Mouse (Mus musculus): ENCODE data around the gene Ppp6r3. TPM values are rescaled to one million over a fixed set of nuclear protein-coding genes. Genes with fewer than 3 reads are reported as not detected.

Ppp6r3 gene
- polyA plus RNA-seq (2015; fragmentation: Nextera tagmentation; extraction: Ambion mirVana) = 65.0 and 66.2 TPM in 2 replicates

DNA sequence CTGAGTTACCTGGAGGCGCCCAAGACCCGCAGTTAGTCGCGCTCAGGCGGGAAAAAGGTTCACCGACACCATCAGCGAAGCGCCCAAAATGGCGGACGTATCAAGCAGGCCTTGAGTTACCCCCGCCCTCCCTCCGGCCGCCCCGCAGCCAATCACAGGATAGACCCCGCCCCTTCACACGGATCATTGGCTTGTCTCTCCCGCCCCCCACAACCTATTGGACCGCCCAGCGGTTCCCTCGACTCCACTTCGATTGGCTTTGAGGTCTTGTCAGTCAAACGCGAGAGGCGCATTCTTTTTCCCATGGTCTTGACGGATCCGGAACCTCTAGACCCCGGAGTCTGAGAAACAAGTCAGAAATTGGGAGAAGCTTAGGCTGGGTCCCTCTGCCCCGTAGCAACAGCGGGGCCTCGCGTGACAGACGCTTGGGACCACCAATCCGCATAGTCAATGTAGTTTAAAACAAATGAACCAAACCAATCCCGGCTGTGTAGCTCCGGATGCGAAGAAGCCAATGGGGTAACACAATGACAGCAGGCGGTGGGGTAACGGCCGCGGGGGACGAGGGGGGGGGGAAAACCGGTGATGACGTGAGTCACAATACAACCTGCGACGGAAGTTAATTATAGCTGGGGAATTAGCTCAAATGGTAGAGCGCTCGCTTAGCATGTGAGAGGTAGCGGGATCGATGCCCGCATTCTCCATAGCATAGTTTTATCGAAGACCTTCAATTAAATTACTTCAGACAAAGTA lies at the start of gene Ppp6r3:
Gene Ppp6r3, minus strand, starts transcription at position 118 of the 753 bp plus-strand sequence.
- Histone ChIP-seq H3K27ac (ENCODE audit: low read length) (peak within 1 kb of the TSS; percentile 97), H3K36me3 (ENCODE audit: control insufficient read depth, insufficient read depth, low read length) (no peaks in the 10 kb centered on the region), H3K4me2 (ENCODE audit: low read depth, low read length) (peak within 1 kb of the TSS; percentile 72), H3K27me3 (ENCODE audit: control insufficient read depth, insufficient read depth, low read depth, low read length) (no peaks in the 10 kb centered on the region), H3K4me3 (ENCODE audit: low read length) (peak within 1 kb of the TSS; percentile 70), H3K9me3 (ENCODE audit: control insufficient read depth, low read length) (no peaks in the 10 kb centered on the region), H3K4me1 (replicated peaks; ENCODE audit: control insufficient read depth, insufficient read depth, low read length) (peaks cover 17% of the 10 kb centered on the region), H3K9ac (ENCODE audit: low read length) (peak within 1 kb of the TSS; percentile 83)
- WGBS = under 1% methylated on average over 51 of the region's 51 CpGs
- ATAC-seq (ENCODE audit: low read depth) = peak; percentile 97

DNA sequence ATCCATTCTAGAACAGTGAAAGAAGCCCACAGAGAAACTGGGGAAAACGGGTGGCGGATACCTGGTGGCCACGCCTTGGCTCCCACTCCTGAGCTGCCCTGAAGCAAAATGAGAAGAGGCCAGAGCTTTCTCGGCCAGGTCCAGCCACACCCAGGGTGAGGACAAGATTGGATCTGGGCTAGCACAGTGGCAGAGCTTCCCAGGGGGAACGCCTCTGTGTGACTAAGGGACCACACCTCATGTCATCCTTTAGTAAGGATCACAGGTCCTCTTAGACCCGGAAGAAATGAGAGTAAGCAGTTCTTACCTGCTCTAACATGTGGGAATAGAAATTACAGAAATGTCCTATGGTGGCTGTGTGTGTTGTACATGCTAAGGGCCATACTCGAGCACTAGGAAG lies 49.6 kb upstream of the Ppp6r3 start:
- no peak overlapping the region for H3K27ac ChIP-seq (ENCODE audit: low read length)
- H3K4me3 ChIP-seq (ENCODE audit: low read length) = no peak overlapping the region
- no peak overlapping the region for H3K9ac ChIP-seq (ENCODE audit: low read length)
- no peak overlapping the region for H3K4me2 ChIP-seq (ENCODE audit: low read depth, low read length)
- peaks cover 58% of the 10 kb centered on the region for H3K36me3 ChIP-seq (ENCODE audit: control insufficient read depth, insufficient read depth, low read length)
- H3K9me3 ChIP-seq (ENCODE audit: control insufficient read depth, low read length) = no peaks in the 10 kb centered on the region
- no peaks in the 10 kb centered on the region for H3K27me3 ChIP-seq (ENCODE audit: control insufficient read depth, insufficient read depth, low read depth, low read length)
- ATAC-seq (ENCODE audit: low read depth) = no peak
- 85% methylated on average over 7 of the region's 7 CpGs for WGBS
- no peaks in the 10 kb centered on the region for H3K4me1 ChIP-seq (replicated peaks; ENCODE audit: control insufficient read depth, insufficient read depth, low read length)

- Histone ChIP-seq H3K9ac (ENCODE audit: low read length) (no peak overlapping the region), H3K4me1 (replicated peaks; ENCODE audit: control insufficient read depth, insufficient read depth, low read length) (no peaks in the 10 kb centered on the region), H3K4me3 (ENCODE audit: low read length) (no peak overlapping the region), H3K4me2 (ENCODE audit: low read depth, low read length) (no peak overlapping the region), H3K36me3 (ENCODE audit: control insufficient read depth, insufficient read depth, low read length) (peaks cover 59% of the 10 kb centered on the region), H3K27ac (ENCODE audit: low read length) (no peak overlapping the region), H3K9me3 (ENCODE audit: control insufficient read depth, low read length) (peaks cover 6% of the 10 kb centered on the region), H3K27me3 (ENCODE audit: control insufficient read depth, insufficient read depth, low read depth, low read length) (no peaks in the 10 kb centered on the region)
- peak; percentile 67; the same call in 1 of the 2 replicates for ATAC-seq (ENCODE audit: low read depth)
- 63% methylated on average over 5 of the region's 5 CpGs for WGBS
These were observed 48.3 kb upstream of the Ppp6r3 start for GRCm38 (mm10) chr19:3623824-3624223.

DNA sequence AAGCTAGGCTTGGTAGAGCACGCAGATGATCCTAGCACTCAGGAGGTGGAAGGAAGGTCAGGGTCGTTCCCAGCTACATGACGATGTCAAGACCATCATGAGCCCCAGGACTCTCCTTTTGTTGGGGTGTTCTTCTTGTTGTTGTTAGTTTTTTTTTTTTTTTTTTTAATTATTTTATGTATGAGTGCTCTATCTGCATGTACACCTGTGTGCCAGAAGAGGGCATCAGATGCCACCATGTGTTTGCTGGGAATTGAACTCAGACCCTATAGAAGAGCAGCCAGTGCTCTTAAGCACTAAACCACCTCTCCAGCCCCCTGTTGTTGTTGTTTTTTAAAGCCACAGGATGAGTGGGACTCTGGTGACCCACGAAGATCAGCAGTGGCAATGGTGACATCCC lies 47.7 kb upstream of the Ppp6r3 start:
- Histone ChIP-seq H3K36me3 (ENCODE audit: control insufficient read depth, insufficient read depth, low read length) (peaks cover 55% of the 10 kb centered on the region), H3K4me3 (ENCODE audit: low read length) (no peak overlapping the region), H3K9ac (ENCODE audit: low read length) (no peak overlapping the region), H3K9me3 (ENCODE audit: control insufficient read depth, low read length) (peaks cover 6% of the 10 kb centered on the region), H3K27ac (ENCODE audit: low read length) (no peak overlapping the region), H3K27me3 (ENCODE audit: control insufficient read depth, insufficient read depth, low read depth, low read length) (no peaks in the 10 kb centered on the region), H3K4me1 (replicated peaks; ENCODE audit: control insufficient read depth, insufficient read depth, low read length) (no peaks in the 10 kb centered on the region), H3K4me2 (ENCODE audit: low read depth, low read length) (no peak overlapping the region)
- 93% methylated on average over 4 of the region's 4 CpGs for WGBS
- no peak for ATAC-seq (ENCODE audit: low read depth)

GRCm38 (mm10) chr19:3620871-3621270 lies 45.3 kb upstream of the Ppp6r3 start:
- Histone ChIP-seq H3K4me3 (ENCODE audit: low read length) (no peak overlapping the region), H3K9ac (ENCODE audit: low read length) (no peak overlapping the region), H3K36me3 (ENCODE audit: control insufficient read depth, insufficient read depth, low read length) (peaks cover 54% of the 10 kb centered on the region), H3K9me3 (ENCODE audit: control insufficient read depth, low read length) (peaks cover 6% of the 10 kb centered on the region), H3K27ac (ENCODE audit: low read length) (no peak overlapping the region), H3K4me2 (ENCODE audit: low read depth, low read length) (no peak overlapping the region), H3K4me1 (replicated peaks; ENCODE audit: control insufficient read depth, insufficient read depth, low read length) (no peaks in the 10 kb centered on the region), H3K27me3 (ENCODE audit: control insufficient read depth, insufficient read depth, low read depth, low read length) (no peaks in the 10 kb centered on the region)
- no peak for ATAC-seq (ENCODE audit: low read depth)
- WGBS = 94% methylated on average over 10 of the region's 10 CpGs

- no peak for ATAC-seq (ENCODE audit: low read depth)
- WGBS = 79% methylated on average over 2 of the region's 2 CpGs
These were observed 43.8 kb upstream of the Ppp6r3 start for GRCm38 (mm10) chr19:3619359-3619758.

GRCm38 (mm10) chr19:3613991-3614390 lies 38.4 kb upstream of the Ppp6r3 start:
- Histone ChIP-seq H3K9me3 (ENCODE audit: control insufficient read depth, low read length) (no peaks in the 10 kb centered on the region), H3K4me1 (replicated peaks; ENCODE audit: control insufficient read depth, insufficient read depth, low read length) (peaks cover 4% of the 10 kb centered on the region; the same call in 1 of the 2 replicates), H3K4me3 (ENCODE audit: low read length) (no peak overlapping the region), H3K4me2 (ENCODE audit: low read depth, low read length) (no peak overlapping the region), H3K27ac (ENCODE audit: low read length) (no peak overlapping the region), H3K9ac (ENCODE audit: low read length) (no peak overlapping the region), H3K27me3 (ENCODE audit: control insufficient read depth, insufficient read depth, low read depth, low read length) (no peaks in the 10 kb centered on the region), H3K36me3 (ENCODE audit: control insufficient read depth, insufficient read depth, low read length) (peaks cover 43% of the 10 kb centered on the region)
- 91% methylated on average over 10 of the region's 10 CpGs for WGBS
- no peak for ATAC-seq (ENCODE audit: low read depth)

More at GRCm38 (mm10) chr19:3619359-3619758, 43.8 kb upstream of the Ppp6r3 start:
- Histone ChIP-seq H3K36me3 (ENCODE audit: control insufficient read depth, insufficient read depth, low read length) (peaks cover 61% of the 10 kb centered on the region), H3K4me2 (ENCODE audit: low read depth, low read length) (no peak overlapping the region), H3K4me1 (replicated peaks; ENCODE audit: control insufficient read depth, insufficient read depth, low read length) (no peaks in the 10 kb centered on the region), H3K9ac (ENCODE audit: low read length) (no peak overlapping the region), H3K4me3 (ENCODE audit: low read length) (no peak overlapping the region), H3K27ac (ENCODE audit: low read length) (no peak overlapping the region), H3K27me3 (ENCODE audit: control insufficient read depth, insufficient read depth, low read depth, low read length) (no peaks in the 10 kb centered on the region), H3K9me3 (ENCODE audit: control insufficient read depth, low read length) (peaks cover 6% of the 10 kb centered on the region)

- H3K9ac ChIP-seq (ENCODE audit: low read length) = no peak overlapping the region
- peaks cover 4% of the 10 kb centered on the region; the same call in 1 of the 2 replicates for H3K4me1 ChIP-seq (replicated peaks; ENCODE audit: control insufficient read depth, insufficient read depth, low read length)
- peaks cover 34% of the 10 kb centered on the region for H3K36me3 ChIP-seq (ENCODE audit: control insufficient read depth, insufficient read depth, low read length)
- no peak overlapping the region for H3K27ac ChIP-seq (ENCODE audit: low read length)
- no peak overlapping the region for H3K4me3 ChIP-seq (ENCODE audit: low read length)
- no peaks in the 10 kb centered on the region for H3K9me3 ChIP-seq (ENCODE audit: control insufficient read depth, low read length)
- 76% methylated on average over 4 of the region's 4 CpGs for WGBS
- no peak for ATAC-seq (ENCODE audit: low read depth)
- no peaks in the 10 kb centered on the region for H3K27me3 ChIP-seq (ENCODE audit: control insufficient read depth, insufficient read depth, low read depth, low read length)
- no peak overlapping the region for H3K4me2 ChIP-seq (ENCODE audit: low read depth, low read length)
These were observed 37.2 kb upstream of the Ppp6r3 start for GRCm38 (mm10) chr19:3612534-3613273.

GRCm38 (mm10) chr19:3611730-3612129 lies 36.2 kb upstream of the Ppp6r3 start:
- peak; percentile 75 for ATAC-seq (ENCODE audit: low read depth)
- 51% methylated on average over 8 of the region's 8 CpGs for WGBS
- no peaks in the 10 kb centered on the region for H3K9me3 ChIP-seq (ENCODE audit: control insufficient read depth, low read length)
- no peak overlapping the region for H3K4me3 ChIP-seq (ENCODE audit: low read length)
- no peaks in the 10 kb centered on the region for H3K27me3 ChIP-seq (ENCODE audit: control insufficient read depth, insufficient read depth, low read depth, low read length)
- H3K4me1 ChIP-seq (replicated peaks; ENCODE audit: control insufficient read depth, insufficient read depth, low read length) = peaks cover 4% of the 10 kb centered on the region; the same call in 1 of the 2 replicates
- no peak overlapping the region for H3K4me2 ChIP-seq (ENCODE audit: low read depth, low read length)
- no peak overlapping the region for H3K27ac ChIP-seq (ENCODE audit: low read length)
- no peak overlapping the region for H3K9ac ChIP-seq (ENCODE audit: low read length)
- H3K36me3 ChIP-seq (ENCODE audit: control insufficient read depth, insufficient read depth, low read length) = peaks cover 34% of the 10 kb centered on the region
